Mouse (Mus musculus) colon, adult 2 months (tissue): ENCODE measurements around the gene Ldlrap1. TPM values are rescaled to one million over a fixed set of nuclear protein-coding genes. Genes with fewer than 3 reads are reported as not detected.

ENCODE experiments used
- polyA plus RNA-seq: library from polyadenylated mRNA; depleted of rRNA; stranded (reverse); fragments of >200 nt; gene quantifications from 2 replicates; pipeline ENCODE4 v1.2.3, GENCODE M21; 2012; rRNA removed

The Ldlrap1 gene
- polyA plus RNA-seq, result 12.7 and 13.4 TPM in 2 replicates

DNA sequence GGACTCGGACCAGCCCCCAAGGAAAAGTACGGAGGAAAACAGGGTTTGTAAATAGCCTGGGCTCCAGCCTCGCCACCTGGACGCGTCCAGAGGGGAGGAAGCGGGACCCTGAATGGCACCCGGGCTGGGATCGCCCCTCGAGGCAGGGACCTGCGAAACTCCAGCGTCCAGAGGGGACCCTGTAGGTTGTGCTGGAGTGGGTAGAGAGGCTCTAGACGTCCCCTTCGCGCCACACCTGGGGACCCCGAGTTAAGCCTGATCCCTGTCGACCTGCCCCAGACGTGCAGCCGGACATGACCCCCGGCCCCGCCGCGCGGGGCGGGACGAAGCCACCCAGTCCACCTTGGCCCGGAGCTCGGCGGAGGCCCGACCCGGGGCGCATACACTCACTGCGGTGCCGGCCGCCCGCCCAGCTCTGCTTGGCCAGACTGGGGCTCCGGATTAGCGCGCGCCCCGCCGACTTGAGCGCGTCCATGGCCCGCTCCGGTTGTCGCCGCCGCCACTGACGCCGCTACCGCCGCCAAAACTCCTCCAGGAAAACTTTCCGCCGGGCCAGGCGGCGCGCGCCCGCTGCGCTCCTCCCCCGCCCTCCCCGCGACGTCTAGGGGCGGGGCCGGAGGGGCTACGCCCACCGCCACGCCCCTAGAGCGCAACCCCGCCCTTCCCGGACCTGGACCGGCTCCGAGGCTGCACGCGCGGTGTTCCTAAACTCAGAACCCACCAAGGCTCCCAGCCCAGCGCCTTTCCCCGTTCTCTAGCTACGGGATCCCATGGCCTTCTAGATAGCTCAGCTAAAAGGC, at the start of gene Ldlrap1:
Gene Ldlrap1, minus strand, starts transcription at position 599 of the 800 bp plus-strand sequence.

DNA sequence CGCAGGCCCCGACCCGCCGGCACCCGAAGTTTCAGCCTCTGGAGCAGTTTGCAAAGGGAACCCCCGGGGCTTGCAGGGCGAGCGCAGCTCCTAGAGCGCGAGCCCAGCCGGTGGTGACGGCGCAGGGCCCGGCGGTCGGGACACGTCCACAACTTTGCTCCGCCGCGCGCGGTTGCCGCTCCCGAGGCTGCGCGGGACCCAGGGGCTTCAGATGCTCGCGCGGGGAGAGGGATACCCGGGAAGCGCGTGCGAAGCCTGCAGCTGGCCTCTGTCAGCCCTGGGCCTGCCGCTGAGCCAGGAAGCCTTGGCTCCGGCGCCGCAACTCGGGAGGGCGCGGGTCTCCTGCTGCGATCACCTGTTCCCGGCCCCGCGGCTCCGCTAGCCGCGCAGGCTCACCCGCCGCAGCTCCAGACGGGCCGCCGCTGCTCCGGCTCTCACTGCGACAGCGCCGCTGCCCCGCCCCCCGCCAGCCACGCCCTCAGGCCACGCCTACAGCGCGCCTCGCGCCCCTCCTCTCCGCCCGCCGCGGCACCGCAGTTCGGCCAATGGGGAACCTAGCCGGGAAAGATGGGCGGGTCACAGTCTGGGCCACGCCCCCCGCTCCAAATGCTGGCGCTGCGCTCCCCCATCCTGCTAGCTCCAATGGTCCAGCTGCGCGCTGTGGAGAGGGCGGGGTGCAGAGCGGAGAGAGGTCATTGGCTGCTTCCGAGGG, 63.8 kb downstream of the Ldlrap1 start, which contains the start of gene Man1c1:
Gene Man1c1, minus strand, starts transcription at position 456 of the 712 bp plus-strand sequence.

Other genes with a start within 250 kb of the Ldlrap1 start
- 58.4 and 63.6 TPM in 2 replicates for gene Mtfr1l, start 232.6 kb downstream of the Ldlrap1 start, polyA plus RNA-seq
- 11.3 and 12.4 TPM in 2 replicates for gene Selenon, start 215.9 kb downstream of the Ldlrap1 start, polyA plus RNA-seq
- 4.9 and 5.4 TPM in 2 replicates for gene Man1c1, start 63.7 kb downstream of the Ldlrap1 start, polyA plus RNA-seq
- 9.7 and 14.4 TPM in 2 replicates for gene Maco1, start 85.3 kb upstream of the Ldlrap1 start, polyA plus RNA-seq
- gene Rhd, start 96.5 kb upstream of the Ldlrap1 start, polyA plus RNA-seq, result 0.07 and 0.14 TPM in 2 replicates
- 55.8 and 71.6 TPM in 2 replicates for gene Tmem50a, start 147.0 kb upstream of the Ldlrap1 start, polyA plus RNA-seq
- gene Rsrp1, start 155.6 kb upstream of the Ldlrap1 start, polyA plus RNA-seq, result 947 and 1,179 TPM in 2 replicates
- gene Syf2, start 162.9 kb upstream of the Ldlrap1 start, polyA plus RNA-seq, result 13.4 and 15.6 TPM in 2 replicates